Mouse (Mus musculus): ENCODE measurements around the gene Gpam.

The Gpam gene

GRCm38 (mm10) chr19:55100227-55101140 lies 26.6 kb downstream of the Gpam start:
- no peak for DNase-seq

DNA sequence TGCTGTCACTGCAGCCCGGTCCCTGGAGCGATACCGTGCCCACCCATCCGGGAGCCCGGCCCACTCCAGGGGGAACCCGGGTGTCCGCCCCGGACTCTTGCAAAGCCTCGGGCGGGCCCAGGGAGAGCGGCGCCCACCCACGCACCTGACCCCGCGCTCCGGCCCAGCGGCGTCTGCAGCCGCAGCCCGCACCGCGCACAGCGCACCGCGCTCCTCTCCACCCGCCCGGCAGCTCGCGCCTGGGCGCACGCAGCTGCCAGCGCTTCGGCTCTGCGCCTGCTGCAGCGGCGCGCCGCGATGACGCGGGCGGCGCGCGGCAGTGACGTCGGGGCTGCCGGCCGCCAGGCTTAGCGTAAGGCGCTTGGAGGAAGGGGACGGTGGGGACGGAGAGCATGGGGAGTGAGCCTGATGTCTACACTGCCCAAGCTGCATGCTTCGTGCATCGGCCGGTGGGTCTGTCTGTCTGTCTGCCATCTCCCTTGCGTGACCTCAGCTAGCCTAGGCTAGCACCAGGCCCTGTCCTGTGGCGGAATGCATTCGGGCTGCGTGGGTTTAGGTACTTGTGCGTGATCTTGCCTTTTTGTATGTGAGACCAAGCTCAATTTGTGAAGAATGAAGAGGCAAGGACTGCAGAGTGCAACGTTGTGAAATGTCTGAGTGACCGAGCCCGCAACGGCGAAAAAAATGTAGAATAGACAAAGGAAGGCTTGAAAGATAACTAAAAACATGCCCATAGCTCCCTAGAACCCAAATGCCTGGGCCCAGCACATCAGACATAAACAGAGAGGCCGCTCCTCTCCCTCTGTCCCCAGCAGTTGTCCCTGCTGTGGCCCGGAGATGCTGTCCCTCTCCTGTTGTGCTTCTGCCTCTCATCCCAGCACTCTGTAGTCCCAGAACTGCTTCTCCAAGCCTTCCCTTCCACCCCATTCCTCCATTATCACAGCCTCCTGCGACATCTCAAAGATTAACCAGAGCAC lies 27.6 kb downstream of the Gpam start:
- peak; percentile 82 for DNase-seq

DNA sequence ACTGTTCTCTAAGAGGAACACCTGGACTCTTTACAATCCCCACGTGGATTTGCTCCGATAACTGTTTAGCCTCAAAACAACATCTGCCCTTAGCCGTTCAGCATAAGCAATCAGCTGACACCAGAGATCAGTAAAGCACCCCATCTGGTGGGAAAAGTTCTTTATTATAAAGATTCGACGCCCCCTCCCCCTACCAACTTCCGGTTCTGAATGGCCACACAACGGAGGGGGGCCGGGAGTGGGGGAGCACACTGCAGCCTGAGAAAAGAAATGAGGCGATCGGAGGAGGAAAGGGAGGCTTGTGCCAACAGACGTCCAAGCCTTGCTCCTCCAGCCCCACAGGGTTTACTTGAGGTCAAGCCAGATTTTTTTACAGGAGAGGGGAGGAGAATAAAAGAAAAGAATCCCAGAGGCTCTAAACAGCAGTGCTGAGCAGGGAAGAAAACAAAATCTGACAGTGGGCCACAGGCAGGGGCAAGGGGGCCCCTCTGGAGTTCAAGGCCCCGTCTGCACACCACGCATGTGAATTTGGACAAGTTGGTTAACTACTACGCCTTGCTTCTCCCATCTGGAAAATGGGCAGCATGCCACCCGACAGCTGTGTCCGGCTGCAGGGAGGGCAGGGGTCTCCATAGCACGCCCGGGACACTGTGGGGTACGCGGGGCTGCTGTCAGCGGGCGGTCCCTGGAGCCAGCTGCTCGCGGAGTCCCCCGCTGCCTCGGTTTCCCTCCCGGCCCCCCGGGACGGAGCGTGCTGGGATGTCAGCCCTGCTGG lies 28.4 kb downstream of the Gpam start:
- peak; percentile 83 for DNase-seq

DNA sequence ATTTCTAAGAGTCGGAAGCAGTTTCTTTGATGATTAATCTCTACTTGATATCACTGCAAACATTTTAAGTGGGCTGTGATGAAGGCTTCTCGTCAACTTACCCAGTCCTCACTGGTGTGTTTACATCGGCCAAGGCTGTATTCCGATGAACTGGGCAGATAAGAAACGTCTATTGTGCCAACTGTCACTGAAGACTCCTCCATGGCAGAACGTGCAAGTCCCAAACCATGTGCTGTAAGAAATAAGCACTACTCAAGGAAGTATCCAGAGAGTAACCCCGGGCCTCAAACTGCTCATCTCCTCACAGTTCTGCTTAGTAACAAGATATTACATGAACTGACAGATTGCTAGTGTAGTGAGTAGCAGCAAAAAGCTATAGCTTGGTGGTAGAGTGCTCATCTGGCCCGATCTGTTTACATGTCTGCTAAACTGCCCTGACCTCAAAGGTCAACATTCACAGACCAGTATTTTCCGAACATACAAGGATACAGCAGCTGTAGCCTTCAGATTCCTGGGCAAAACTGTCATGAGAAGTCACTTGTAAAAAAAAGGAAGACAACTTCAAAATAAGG lies 29.6 kb downstream of the Gpam start:
- no peak for DNase-seq

DNA sequence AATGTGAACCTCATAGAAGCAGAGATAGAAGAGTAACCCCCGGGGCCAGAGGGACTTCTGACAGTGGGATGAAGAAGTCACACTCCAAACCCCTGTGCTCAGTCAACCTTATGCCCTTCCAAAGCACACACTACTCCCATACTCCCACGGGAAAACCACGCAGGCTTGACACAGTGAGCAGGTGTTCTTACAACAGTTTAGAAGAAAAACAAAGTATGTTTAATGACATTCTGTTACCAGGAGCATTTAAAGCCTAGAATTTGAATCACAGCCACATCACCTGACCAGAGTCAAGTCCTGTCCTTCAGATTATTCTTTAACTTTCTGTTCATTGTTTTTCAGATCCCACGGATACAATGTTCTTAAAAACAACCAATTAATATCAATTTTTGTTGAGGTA lies 30.4 kb downstream of the Gpam start:
- no peak for DNase-seq

GRCm38 (mm10) chr19:55095547-55095946 lies 31.5 kb downstream of the Gpam start:
- DNase-seq: no peak

GRCm38 (mm10) chr19:55091602-55092413 lies 35.2 kb downstream of the Gpam start:
- peak; percentile 47 for DNase-seq

GRCm38 (mm10) chr19:55090885-55091284 lies 36.2 kb downstream of the Gpam start:
- DNase-seq: peak; percentile 35

DNA sequence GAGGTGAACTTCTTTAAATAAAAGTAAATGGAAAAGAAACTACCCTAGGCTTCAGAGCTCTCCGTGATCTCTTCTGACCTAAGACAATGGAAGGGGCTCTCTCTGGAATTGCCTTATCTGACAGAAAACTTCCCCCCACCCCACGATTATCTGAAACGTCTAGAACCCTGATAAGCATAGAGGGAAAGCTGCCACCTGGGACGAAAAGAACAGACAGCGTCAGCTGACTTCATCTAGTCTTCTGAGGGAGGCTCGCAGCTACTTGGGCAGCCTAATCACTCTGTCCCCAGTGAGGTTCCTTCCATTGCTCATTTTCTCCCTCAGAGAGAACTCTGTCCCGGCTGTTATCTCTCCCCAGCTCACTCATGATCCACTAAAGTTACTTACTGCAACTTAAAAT lies 36.9 kb downstream of the Gpam start:
- DNase-seq: no peak

GRCm38 (mm10) chr19:55087776-55088175 lies 39.3 kb downstream of the Gpam start:
- DNase-seq: no peak

DNA sequence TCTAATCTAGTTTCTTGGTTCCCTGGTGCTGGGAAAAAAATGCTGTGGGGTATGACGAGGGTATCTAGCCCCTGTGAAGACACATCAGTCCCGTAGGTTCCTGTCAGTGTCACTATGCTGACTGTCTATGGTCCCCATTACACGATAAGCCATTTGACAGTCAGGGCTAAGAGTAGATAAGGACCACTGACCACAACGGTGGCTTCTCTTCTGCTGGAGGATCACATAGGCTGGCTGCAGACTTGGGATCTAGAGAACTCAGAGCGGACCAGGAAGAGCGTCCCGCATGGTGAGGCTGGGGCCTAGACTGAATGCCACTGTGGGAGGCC lies 41.2 kb downstream of the Gpam start:
- no peak for DNase-seq

DNA sequence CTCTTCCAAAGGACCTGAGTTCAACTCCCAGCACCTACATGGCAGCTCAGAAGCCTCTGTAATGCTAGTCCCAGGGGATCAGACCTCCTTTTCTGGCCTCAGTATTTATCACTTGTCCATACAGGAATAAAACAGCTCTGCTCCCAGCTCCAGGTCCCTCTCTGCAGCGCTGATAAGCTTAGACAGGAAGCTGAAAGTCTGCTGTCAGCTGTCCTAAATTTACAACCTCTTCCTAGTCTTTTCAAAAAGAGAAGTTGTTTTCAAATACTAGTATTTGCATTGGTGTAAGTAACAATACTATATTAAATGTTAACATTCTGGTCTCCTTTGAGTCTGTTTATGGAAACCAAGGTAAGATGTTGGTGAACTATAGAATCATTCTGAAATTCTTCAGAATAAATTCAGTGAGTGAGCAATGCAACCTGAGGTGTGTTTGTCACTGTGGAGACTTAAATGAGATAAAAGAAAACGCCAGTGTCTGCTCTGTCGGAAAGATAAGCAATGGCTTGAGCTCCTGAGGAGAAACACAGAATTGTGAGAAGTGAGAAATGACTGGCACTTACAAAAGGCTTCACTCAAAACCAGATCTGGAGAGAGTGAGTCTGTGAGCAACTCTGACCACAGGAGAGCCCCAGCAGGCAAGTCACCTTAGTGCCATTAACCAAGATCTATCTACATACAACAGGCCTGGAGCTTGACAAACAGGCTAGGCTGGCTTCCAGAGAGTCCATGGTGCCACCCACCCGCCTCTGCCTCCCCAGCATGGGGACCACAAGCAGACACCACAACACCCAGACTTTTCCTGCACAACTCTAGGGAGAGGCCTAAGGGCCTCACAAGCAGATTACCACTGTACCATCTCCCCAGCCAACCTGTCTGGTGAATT lies 41.8 kb downstream of the Gpam start:
- DNase-seq: no peak

GRCm38 (mm10) chr19:55076822-55077221 lies 50.2 kb downstream of the Gpam start:
- no peak for DNase-seq

- DNase-seq: no peak
These were observed 54.0 kb downstream of the Gpam start for GRCm38 (mm10) chr19:55073004-55073403.

GRCm38 (mm10) chr19:55069054-55069453 lies 58.0 kb downstream of the Gpam start:
- no peak for DNase-seq

DNA sequence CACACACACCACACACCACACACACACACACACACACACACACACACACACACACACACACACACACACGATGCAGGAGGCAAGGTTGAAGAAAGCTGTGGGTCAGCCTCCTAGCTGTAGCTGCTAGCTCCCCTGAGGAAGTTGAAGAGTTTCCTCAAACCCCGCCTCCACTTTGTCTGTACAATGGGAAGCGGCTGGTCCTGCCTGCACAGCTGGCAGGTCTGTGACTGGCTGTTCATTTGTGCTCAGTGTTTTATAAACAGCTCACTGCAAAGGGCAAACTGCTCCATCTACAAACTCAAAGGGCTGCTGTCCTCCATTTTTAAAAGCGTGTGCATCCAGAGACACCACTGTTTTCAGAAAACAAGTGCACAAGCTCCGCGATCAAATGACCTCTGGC lies 63.8 kb downstream of the Gpam start:
- peak; percentile 81 for DNase-seq

DNA sequence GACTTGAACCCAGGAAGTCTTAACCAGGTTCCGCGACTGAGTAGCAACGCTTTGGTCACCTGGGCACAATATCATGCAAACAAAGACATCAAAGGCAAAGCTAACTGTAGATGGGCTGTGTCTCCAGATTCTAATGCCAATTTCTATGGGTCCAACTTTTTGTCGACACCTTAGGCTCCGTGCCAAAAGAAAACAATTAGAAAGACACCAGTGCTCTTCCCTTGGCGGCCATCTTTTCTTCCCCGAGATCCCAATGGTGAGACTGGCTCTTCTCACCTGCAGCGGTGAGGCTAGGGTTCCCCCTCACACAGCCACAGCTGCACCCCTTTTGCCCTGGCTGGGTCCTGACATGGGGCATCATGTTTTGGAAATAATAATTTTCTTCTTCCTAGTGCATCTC lies 64.5 kb downstream of the Gpam start:
- peak; percentile 16 for DNase-seq

DNA sequence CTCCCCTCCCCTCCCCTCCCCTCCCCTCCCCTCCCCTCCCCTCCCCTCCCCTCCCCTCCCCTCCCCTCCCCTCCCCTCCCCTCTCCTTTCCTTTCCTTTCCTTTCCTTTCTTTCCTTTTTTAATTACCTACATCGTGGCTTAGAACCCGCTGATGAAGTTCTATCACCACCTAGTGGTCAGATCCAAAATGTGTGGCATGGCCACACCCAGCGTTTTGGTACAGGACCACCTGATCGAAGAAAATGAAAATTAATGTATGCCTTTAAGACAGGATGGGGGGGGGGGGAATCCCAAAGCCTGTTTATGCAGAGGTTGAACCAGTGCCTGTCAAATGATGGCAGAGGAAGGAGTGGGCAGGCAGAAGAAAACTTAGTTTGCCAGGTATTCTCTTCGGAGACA lies 65.1 kb downstream of the Gpam start:
- DNase-seq: peak; percentile 73

DNA sequence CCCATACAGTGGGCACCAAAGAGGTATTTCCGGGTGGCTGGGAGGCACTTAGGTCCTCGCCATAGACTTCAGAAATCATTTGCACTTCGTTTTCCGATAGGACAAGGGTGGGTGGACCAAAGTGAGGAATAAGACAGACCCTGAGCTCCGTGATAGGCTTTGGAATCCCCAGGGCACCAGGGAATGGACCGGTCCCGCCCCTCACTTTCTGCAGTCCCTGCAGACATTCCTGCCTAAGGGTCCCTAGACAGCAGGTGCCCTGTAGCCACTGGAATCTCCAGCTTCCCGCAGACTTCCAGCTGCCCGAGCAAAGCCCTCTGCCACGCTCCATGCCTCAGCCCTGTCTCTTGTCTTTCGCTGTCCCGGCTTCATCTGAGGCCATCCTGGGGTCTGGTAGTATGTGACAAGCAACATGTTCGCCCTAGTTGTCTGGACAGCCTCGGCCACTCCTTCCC lies 65.6 kb downstream of the Gpam start:
- peak; percentile 9 for DNase-seq

DNA sequence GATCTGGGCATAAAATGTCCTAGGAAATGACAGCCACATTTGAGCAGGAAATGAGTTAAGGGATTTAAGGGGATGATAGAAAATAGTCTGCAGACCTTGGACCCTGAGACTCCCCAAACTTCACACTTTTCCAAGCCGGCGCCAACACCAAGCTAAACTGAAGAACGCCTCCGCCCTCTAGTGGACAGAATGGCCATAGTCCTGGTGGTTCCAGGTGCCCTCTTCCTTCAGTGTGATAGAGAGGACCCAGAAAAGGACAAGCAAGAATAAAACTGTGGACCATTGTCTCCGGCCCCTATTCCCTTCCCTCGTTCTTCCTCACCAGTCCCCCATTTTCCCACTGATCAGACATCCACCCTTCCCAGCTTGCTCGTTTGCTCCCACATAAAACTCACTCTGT lies 66.1 kb downstream of the Gpam start:
- DNase-seq: peak; percentile 76

DNA sequence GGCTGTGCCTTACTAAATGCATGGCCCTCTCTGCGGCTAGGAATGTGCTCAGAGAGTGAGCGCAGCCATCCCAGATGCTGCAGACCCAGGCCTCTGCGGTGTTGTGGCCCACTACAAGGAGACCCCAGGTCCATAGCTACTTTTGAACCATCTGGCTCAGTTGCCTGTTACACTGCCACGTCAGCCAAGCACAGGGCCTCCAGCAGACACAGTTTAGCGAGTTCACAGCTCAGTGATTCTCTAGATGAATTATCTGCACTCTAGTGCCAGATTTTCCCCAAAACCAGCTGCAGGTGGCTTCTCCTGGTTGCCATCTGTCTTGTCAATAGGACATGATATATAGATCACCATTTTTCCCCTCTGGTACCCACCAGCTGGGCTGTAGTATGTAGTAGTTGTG lies 69.6 kb downstream of the Gpam start:
- DNase-seq: no peak

All from lung, postnatal 10 days (tissue).